Comparison of ENCODE assay signal across 9 mouse cellular contexts in genomic region chr4:45549514-45549913, GRCm38 (mm10). TPM values are rescaled to one million over a fixed set of nuclear protein-coding genes. Genes with fewer than 3 reads are reported as not detected.
DNase-seq lines count a peak whose midpoint lies in the region; ATAC-seq and TF ChIP-seq lines count a peak whose summit lies in the region.
"Had no signal": no experiment of that assay in that cellular context is flagged by ENCODE, and none has a peak within 500 bp of the region (broad histone marks: within the 10 kb centered on the region; RNA-seq: fewer than 3 reads in every experiment).

No protein-coding gene starts in this region.

- H3K4me2 ChIP-seq in midbrain, embryonic 11.5 days = no peak overlapping the region

- no peaks in the 10 kb centered on the region for H3K36me3 ChIP-seq in midbrain, embryonic 10.5 days
- no peaks in the 10 kb centered on the region for H3K36me3 ChIP-seq in midbrain, embryonic 11.5 days (ENCODE audit: control insufficient read depth, insufficient read depth, low read length)
- H3K36me3 ChIP-seq: G1E had no signal

- TF ChIP-seq POLR2A in cerebellum, adult 2 months (IDR thresholded peaks at IDR 0.05; ENCODE audit: borderline replicate concordance, insufficient read depth, low read length) = no peak

- no peaks in the 10 kb centered on the region; the same call in 1 of the 2 replicates for H3K27me3 ChIP-seq in cerebellum, adult 2 months (ENCODE audit: control insufficient read depth, insufficient read depth, low read length)
- H3K27me3 ChIP-seq in midbrain, embryonic 10.5 days (ENCODE audit: low read depth, poor library complexity, severe bottlenecking) = peaks cover 4% of the 10 kb centered on the region; the same call in 1 of the 2 replicates
- H3K27me3 ChIP-seq in midbrain, embryonic 11.5 days (ENCODE audit: control insufficient read depth, insufficient read depth, low read length) = no peaks in the 10 kb centered on the region

- H3K27ac ChIP-seq in cerebellum, adult 2 months (ENCODE audit: insufficient read depth, low read length) = no peak overlapping the region
- no peak overlapping the region for H3K27ac ChIP-seq in midbrain, embryonic 10.5 days (replicated peaks)
- no peak overlapping the region for H3K27ac ChIP-seq in midbrain, embryonic 11.5 days (ENCODE audit: low read depth, low read length)

- H3K9me3 ChIP-seq in midbrain, embryonic 10.5 days (replicated peaks) = no peaks in the 10 kb centered on the region
- no peaks in the 10 kb centered on the region for H3K9me3 ChIP-seq in midbrain, embryonic 11.5 days (ENCODE audit: control insufficient read depth, low read length)
- H3K9me3 ChIP-seq: G1E had no signal

- 56% methylated on average over 5 of the region's 5 CpGs for WGBS in cerebellum, adult 2 months
- WGBS in midbrain, embryonic 10.5 days = 73% methylated on average over 5 of the region's 5 CpGs
- 77% methylated on average over 5 of the region's 5 CpGs for WGBS in midbrain, embryonic 11.5 days

- no peak for ATAC-seq in midbrain, embryonic 11.5 days (ENCODE audit: low FRiP score)
- peak; percentile 74 for ATAC-seq in common myeloid progenitor, adult 5-6 weeks (replicated peaks; ENCODE audit: low read depth, poor library complexity, severe bottlenecking)
- no peak for ATAC-seq in frontal cortex, adult (ENCODE audit: low TSS enrichment)

- no peak overlapping the region for H3K9ac ChIP-seq in midbrain, embryonic 11.5 days (ENCODE audit: low read length)

- peak; percentile 30; the same call in 1 of the 2 replicates for TF ChIP-seq CTCF in cerebellum, adult 2 months (IDR thresholded peaks at IDR 0.05; ENCODE audit: borderline replicate concordance, insufficient read depth, low read depth, low read length)

- DNase-seq in cerebellum, adult 2 months = no peak
- no peak for DNase-seq in cerebellum, adult 11-12 months
- peak; percentile 19 for DNase-seq in midbrain, embryonic 10.5 days (ENCODE audit: low spot score)
- DNase-seq in midbrain, embryonic 11.5 days (ENCODE audit: low spot score, missing footprints) = no peak
- peak; percentile 63 for DNase-seq in lung, postnatal 14 days
- no peak for DNase-seq in frontal cortex, postnatal 14 days (ENCODE audit: low spot score in 2 of 2)

- H3K4me1 ChIP-seq in cerebellum, adult 2 months (ENCODE audit: control insufficient read depth, insufficient read depth, low read length) = no peaks in the 10 kb centered on the region
- peaks cover 20% of the 10 kb centered on the region for H3K4me1 ChIP-seq in midbrain, embryonic 10.5 days
- H3K4me1 ChIP-seq in midbrain, embryonic 11.5 days (ENCODE audit: control insufficient read depth, insufficient read depth, low read length) = no peaks in the 10 kb centered on the region; the same call in 1 of the 2 replicates

- no peak overlapping the region for H3K4me3 ChIP-seq in cerebellum, adult 2 months (replicated peaks; ENCODE audit: insufficient read depth, low read depth, low read length)
- H3K4me3 ChIP-seq in midbrain, embryonic 10.5 days = no peak overlapping the region
- H3K4me3 ChIP-seq in midbrain, embryonic 11.5 days (ENCODE audit: low read depth, low read length) = no peak overlapping the region

RNA-seq across cellular contexts. Expression of gene Shb, which starts 17.2 kb away (rescaled TPM):
- polyA plus RNA-seq in cerebellum, adult 2 months (2012; rRNA removed) = 7.1 and 8.3 TPM in 2 replicates
- polyA plus RNA-seq in midbrain, embryonic 10.5 days (2016; fragmentation: Nextera tagmentation; extraction: Ambion mirVana) = 1.2 and 2.5 TPM in 2 replicates
- polyA plus RNA-seq in midbrain, embryonic 11.5 days (2014; fragmentation: Nextera tagmentation; extraction: Ambion mirVana) = 2.7 and 2.8 TPM in 2 replicates
- total RNA-seq in common myeloid progenitor, adult 5-6 weeks (2017) = 0.64 and 3.8 TPM in 2 replicates
- total RNA-seq: G1E had no signal
- polyA plus RNA-seq: G1E had no signal

Comparison
In these comparisons a context has a peak if more than half of its experiments do, and no peak if none do; other contexts are left out.
1. DNase-seq: peak in midbrain, embryonic 10.5 days (single experiment) and lung, postnatal 14 days (single experiment); none in cerebellum, adult 2 months (0 of 2), cerebellum, adult 11-12 months (single experiment), midbrain, embryonic 11.5 days (single experiment) and frontal cortex, postnatal 14 days (0 of 2).